Mouse (Mus musculus): ENCODE data around the gene Myh6. TPM values are rescaled to one million over a fixed set of nuclear protein-coding genes. Genes with fewer than 3 reads are reported as not detected.
"Not testable (repeated sequence)": the region's sequence is repeated elsewhere in the genome, so short reads cannot be mapped to it uniquely, and the experiment has no call there.

Gene Myh6
- total and polyA plus RNA-seq, 2 experiments from 2014 or later: 0.21 to 1.4 TPM

DNA sequence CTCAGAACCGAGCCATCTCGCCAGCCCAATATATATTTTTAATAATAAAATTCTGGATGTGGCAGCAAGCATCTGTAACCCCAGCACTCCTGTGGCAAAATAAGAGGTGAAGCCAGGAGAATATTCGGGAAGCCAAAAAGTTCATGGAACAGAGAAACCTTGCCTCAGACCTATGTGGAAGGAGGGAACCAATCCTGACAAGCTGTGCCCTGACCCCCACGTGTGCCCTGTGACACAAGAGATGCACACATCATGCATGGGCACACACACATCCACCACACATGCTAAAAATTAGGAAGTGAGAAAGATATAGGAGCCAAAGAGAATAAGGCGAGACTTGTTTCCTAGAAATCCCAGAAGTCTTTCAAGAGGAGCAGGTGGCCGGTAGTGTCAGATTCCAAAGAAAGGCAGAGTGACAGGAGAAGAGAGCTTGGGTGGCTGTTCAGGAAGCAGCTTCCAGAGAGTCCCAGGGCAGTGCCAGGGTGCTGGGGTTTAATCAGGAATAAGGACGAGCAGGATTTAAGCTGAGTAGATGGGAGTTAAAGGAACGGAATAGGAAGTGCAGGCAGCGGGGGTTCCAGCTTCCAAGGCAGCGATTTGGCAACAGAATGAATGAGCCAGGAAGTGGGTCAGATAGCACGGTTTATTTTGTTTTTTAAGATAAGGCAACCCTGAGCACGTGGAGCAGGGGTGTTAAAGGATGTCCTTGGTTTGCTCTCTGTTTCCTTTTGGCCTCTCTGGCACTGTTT, 35.4 kb upstream of the Myh6 start:
- Histone ChIP-seq H3K4me2 (ENCODE audit: low read depth, low read length) (no peak overlapping the region), H3K27ac (no peak overlapping the region), H3K36me3 (ENCODE audit: insufficient read depth, low read length) (no peaks in the 10 kb centered on the region), H3K9me3 (ENCODE audit: low read length) (no peaks in the 10 kb centered on the region), H3K4me3 (ENCODE audit: low read length) (no peak overlapping the region), H3K27me3 (ENCODE audit: insufficient read depth, low read length) (no peaks in the 10 kb centered on the region), H3K9ac (replicated peaks; ENCODE audit: low read length) (no peak overlapping the region), H3K4me1 (ENCODE audit: insufficient read depth, low read length) (no peaks in the 10 kb centered on the region)
- ATAC-seq (no peak), DNase-seq (ENCODE audit: low spot score) (no peak)
- WGBS: 50% methylated on average over 12 of the region's 12 CpGs
- no peak for TF ChIP-seq CTCF (IDR thresholded peaks at IDR 0.05; ENCODE audit: low read depth)

DNA sequence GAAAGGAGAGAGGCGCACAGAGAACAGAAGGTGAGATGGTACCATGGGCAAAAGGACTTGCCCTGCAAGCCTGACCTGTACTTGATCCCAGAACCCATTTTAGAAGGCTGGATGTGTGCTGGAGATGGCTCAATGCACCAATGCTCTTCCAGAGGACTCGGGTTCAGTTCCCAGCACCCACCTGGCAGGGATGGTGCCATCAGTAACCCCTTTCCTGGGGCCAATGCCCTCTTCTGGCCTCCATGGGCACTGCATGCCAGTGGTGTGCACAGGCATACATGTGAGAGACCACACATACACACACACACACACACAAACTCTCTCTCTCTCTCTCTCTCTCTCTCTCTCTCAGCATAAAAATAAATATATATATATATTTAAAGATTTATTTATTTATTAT, 34.7 kb upstream of the Myh6 start:
- no peak overlapping the region for H3K27ac ChIP-seq
- no peak overlapping the region for H3K9ac ChIP-seq (replicated peaks; ENCODE audit: low read length)

DNA sequence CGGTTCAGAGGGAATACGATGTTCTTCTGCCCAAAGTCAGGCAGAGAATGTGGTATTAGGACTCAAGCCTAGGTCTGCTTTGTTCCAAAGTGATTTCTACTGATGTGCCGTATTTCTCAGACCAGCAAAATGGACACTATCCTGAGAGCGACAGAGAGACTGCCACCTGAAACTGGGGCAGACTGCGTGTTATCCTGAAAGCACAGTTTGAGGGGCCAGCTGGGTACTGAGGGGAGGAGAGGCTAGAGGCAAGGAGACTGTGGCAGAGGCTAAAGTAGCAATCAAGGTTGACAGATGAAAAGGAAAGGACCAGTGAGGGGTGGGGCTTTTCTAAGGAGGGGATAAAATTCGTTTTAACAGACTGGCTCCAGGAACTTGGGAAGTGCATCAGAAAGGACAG, 34.1 kb upstream of the Myh6 start:
- no peak overlapping the region for H3K4me2 ChIP-seq (ENCODE audit: low read depth, low read length)
- WGBS: 85% methylated on average over 6 of the region's 6 CpGs
- H3K27me3 ChIP-seq (ENCODE audit: insufficient read depth, low read length): no peaks in the 10 kb centered on the region
- no peak for TF ChIP-seq CTCF (IDR thresholded peaks at IDR 0.05; ENCODE audit: low read depth)
- no peak overlapping the region for H3K27ac ChIP-seq
- H3K9me3 ChIP-seq (ENCODE audit: low read length): no peaks in the 10 kb centered on the region
- H3K36me3 ChIP-seq (ENCODE audit: insufficient read depth, low read length): no peaks in the 10 kb centered on the region
- no peak overlapping the region for H3K4me3 ChIP-seq (ENCODE audit: low read length)
- no peak overlapping the region for H3K9ac ChIP-seq (replicated peaks; ENCODE audit: low read length)
- H3K4me1 ChIP-seq (ENCODE audit: insufficient read depth, low read length): peaks cover 2% of the 10 kb centered on the region; the same call in 1 of the 2 replicates
- ATAC-seq (no peak), DNase-seq (ENCODE audit: low spot score) (no peak)

More for the DNA sequence above, 34.7 kb upstream of the Myh6 start:
- TF ChIP-seq CTCF (IDR thresholded peaks at IDR 0.05; ENCODE audit: low read depth): no peak
- H3K4me1 ChIP-seq (ENCODE audit: insufficient read depth, low read length): no peaks in the 10 kb centered on the region
- WGBS: 100% methylated on average over 2 of the region's 2 CpGs
- no peaks in the 10 kb centered on the region for H3K9me3 ChIP-seq (ENCODE audit: low read length)
- no peak overlapping the region for H3K4me2 ChIP-seq (ENCODE audit: low read depth, low read length)
- no peaks in the 10 kb centered on the region for H3K36me3 ChIP-seq (ENCODE audit: insufficient read depth, low read length)
- no peaks in the 10 kb centered on the region for H3K27me3 ChIP-seq (ENCODE audit: insufficient read depth, low read length)
- ATAC-seq: no peak
- H3K4me3 ChIP-seq (ENCODE audit: low read length): no peak overlapping the region
- DNase-seq (ENCODE audit: low spot score): no peak

DNA sequence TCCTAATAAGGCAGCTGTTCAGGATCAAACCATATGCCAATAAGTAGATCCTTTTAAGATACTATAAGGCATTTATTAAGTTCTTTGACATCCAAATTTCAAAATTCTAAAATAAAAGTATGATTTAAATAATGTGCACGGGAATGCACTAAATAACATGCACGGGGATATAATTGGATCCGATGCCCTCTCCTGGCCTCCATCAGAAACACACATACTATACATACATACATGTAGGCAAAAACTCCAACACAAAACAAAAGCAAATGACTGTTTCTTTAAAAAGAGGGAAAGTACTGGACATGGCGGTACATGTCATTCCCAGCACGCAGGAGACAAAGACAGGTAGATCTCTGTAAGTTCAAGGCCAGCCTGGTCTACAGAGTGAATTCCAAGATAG, 33.1 kb upstream of the Myh6 start:
- ATAC-seq; H3K4me2 ChIP-seq (ENCODE audit: low read depth, low read length); H3K9me3 ChIP-seq (ENCODE audit: low read length); H3K36me3 ChIP-seq (ENCODE audit: insufficient read depth, low read length); H3K27ac ChIP-seq; H3K27me3 ChIP-seq (ENCODE audit: insufficient read depth, low read length); H3K4me3 ChIP-seq (ENCODE audit: low read length); H3K9ac ChIP-seq (replicated peaks; ENCODE audit: low read length): not testable (repeated sequence)
- peaks cover 12% of the 10 kb centered on the region for H3K4me1 ChIP-seq (ENCODE audit: insufficient read depth, low read length)
- WGBS: 80% methylated on average over 5 of the region's 5 CpGs
- DNase-seq (ENCODE audit: low spot score): peak; percentile 48
- peak; percentile 47; the same call in 1 of the 2 replicates for TF ChIP-seq CTCF (IDR thresholded peaks at IDR 0.05; ENCODE audit: low read depth)

DNA sequence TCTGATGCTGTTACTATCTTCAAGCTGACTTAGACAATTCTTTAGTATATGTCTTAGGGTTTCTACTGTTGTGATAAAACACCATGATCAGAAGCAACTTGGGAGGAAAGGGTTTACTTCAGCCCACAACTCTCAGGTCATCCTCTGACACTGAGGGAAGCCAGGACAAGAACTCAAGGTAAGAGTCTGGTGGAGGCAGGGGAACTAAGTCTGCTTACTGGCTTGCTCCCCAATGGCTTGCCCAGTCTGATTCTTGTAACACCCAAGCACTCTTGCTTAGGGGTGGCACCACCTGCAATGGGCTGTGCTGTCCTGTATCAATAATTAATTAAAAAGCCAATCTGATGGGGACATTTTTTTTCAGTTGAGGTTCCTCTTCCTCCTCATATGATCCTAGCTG, 32.0 kb upstream of the Myh6 start:
- no peaks in the 10 kb centered on the region for H3K9me3 ChIP-seq (ENCODE audit: low read length)
- H3K4me3 ChIP-seq (ENCODE audit: low read length): no peak overlapping the region
- H3K27ac ChIP-seq: no peak overlapping the region
- H3K4me2 ChIP-seq (ENCODE audit: low read depth, low read length): no peak overlapping the region
- no peak for DNase-seq (ENCODE audit: low spot score)
- TF ChIP-seq CTCF (IDR thresholded peaks at IDR 0.05; ENCODE audit: low read depth): no peak
- ATAC-seq: no peak
- no peak overlapping the region for H3K9ac ChIP-seq (replicated peaks; ENCODE audit: low read length)
- peaks cover 18% of the 10 kb centered on the region for H3K4me1 ChIP-seq (ENCODE audit: insufficient read depth, low read length)
- no peaks in the 10 kb centered on the region for H3K36me3 ChIP-seq (ENCODE audit: insufficient read depth, low read length)
- H3K27me3 ChIP-seq (ENCODE audit: insufficient read depth, low read length): no peaks in the 10 kb centered on the region

DNA sequence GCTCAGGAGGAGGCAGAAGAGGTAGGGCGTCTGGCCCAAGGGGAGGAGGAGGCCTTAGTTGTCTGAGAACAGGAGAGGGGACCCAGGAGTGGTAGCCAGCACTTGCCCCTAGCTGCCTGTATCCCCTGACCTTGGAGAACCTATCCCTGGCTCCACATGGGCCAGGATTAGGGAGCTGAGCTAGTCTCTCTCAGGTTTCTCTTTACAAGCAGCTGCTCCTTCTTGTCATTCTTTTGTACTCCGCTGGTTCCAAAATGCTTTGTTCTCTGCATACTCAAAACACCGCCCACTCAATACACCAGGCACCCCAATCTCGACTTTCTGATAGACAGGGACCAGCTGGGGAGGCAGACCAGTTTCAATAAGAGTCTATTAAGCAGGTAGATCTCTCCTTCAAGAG, 30.6 kb upstream of the Myh6 start:
- Histone ChIP-seq H3K9me3 (ENCODE audit: low read length) (no peaks in the 10 kb centered on the region), H3K4me3 (ENCODE audit: low read length) (no peak overlapping the region), H3K4me2 (ENCODE audit: low read depth, low read length) (no peak overlapping the region), H3K36me3 (ENCODE audit: insufficient read depth, low read length) (no peaks in the 10 kb centered on the region), H3K9ac (replicated peaks; ENCODE audit: low read length) (no peak overlapping the region), H3K27me3 (ENCODE audit: insufficient read depth, low read length) (no peaks in the 10 kb centered on the region), H3K27ac (0 out of 2 replicates have a peak overlapping the region, but pooled peaks have one; percentile 15), H3K4me1 (ENCODE audit: insufficient read depth, low read length) (peaks cover 18% of the 10 kb centered on the region)
- no peak for ATAC-seq
- TF ChIP-seq CTCF (IDR thresholded peaks at IDR 0.05; ENCODE audit: low read depth): no peak
- DNase-seq (ENCODE audit: low spot score): no peak
- WGBS: 43% methylated on average over 4 of the region's 4 CpGs

DNA sequence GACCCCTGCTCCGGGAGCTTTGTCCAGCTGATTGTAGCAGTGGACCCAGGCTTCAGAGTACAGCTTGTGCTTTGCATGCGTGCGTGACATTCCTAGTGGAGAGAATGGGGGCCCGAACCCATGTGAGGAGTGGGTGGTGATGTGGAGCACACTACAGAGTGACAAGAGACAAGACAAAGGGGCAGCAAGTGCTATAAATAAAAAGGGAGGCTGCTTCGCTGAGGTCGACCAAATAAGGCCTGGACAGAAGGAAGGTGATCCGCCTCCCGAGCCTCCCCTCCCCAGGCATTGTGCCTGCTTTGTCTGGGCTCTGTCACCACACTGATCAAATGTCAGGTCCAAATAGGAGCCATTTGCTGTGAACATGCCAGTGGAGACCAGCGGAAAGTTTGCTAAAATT, 30.1 kb upstream of the Myh6 start:
- no peak for DNase-seq (ENCODE audit: low spot score)
- no peak overlapping the region for H3K4me2 ChIP-seq (ENCODE audit: low read depth, low read length)
- 47% methylated on average over 9 of the region's 9 CpGs for WGBS
- H3K27ac ChIP-seq: 0 out of 2 replicates have a peak overlapping the region, but pooled peaks have one; percentile 15
- H3K4me3 ChIP-seq (ENCODE audit: low read length): no peak overlapping the region
- H3K9ac ChIP-seq (replicated peaks; ENCODE audit: low read length): no peak overlapping the region
- H3K36me3 ChIP-seq (ENCODE audit: insufficient read depth, low read length): no peaks in the 10 kb centered on the region
- ATAC-seq: no peak
- H3K4me1 ChIP-seq (ENCODE audit: insufficient read depth, low read length): peaks cover 18% of the 10 kb centered on the region
- H3K9me3 ChIP-seq (ENCODE audit: low read length): no peaks in the 10 kb centered on the region
- H3K27me3 ChIP-seq (ENCODE audit: insufficient read depth, low read length): no peaks in the 10 kb centered on the region
- no peak for TF ChIP-seq CTCF (IDR thresholded peaks at IDR 0.05; ENCODE audit: low read depth)

Data from hindbrain, postnatal 0 days (tissue).